Mouse (Mus musculus) forebrain, postnatal 0 days (tissue): ENCODE data around the gene Atxn2l. TPM values are rescaled to one million over a fixed set of nuclear protein-coding genes. Genes with fewer than 3 reads are reported as not detected.

Source experiments
- ATAC-seq: fragments of 200-750 bp; cut with Nextera tagmentation; 2 replicates; pipeline ENCODE4 v1.8.0; 2017; ENCODE audit warnings: mild to moderate bottlenecking, moderate library complexity
- DNase-seq: peaks from one replicate; pipeline ENCODE4 v3.0.0-alpha.2; 2015
- H3K27ac ChIP-seq: fragments of 300-500 bp; sonication (generic); 2 replicates; pipeline ENCODE4 v1.5.1; 2014; ENCODE audit warnings: low read depth, mild to moderate bottlenecking, antibody characterized with exemption, low read length, moderate library complexity, mixed read lengths
- H3K27me3 ChIP-seq: fragments of 300-500 bp; sonication (generic); 2 replicates; pipeline ENCODE4 v1.6.1; 2014; ENCODE audit warnings: mild to moderate bottlenecking, low read length, mixed read lengths; ENCODE audit not compliant: insufficient read depth
- H3K36me3 ChIP-seq: fragments of 300-500 bp; sonication (generic); 2 replicates; pipeline ENCODE4 v1.6.1; 2014; ENCODE audit warnings: mild to moderate bottlenecking, moderate library complexity; ENCODE audit not compliant: insufficient read depth
- H3K4me1 ChIP-seq: fragments of 300-500 bp; sonication (generic); 2 replicates; pipeline ENCODE4 v1.6.1; 2014; ENCODE audit warnings: antibody characterized with exemption; ENCODE audit not compliant: insufficient read depth
- H3K4me2 ChIP-seq: fragments of 300-500 bp; sonication (generic); 2 replicates; pipeline ENCODE4 v1.6.1; 2014; ENCODE audit warnings: low read depth, mild to moderate bottlenecking, moderate library complexity
- H3K4me3 ChIP-seq: fragments of 300-500 bp; sonication (generic); 2 replicates; pipeline ENCODE4 v1.5.1; 2014; ENCODE audit warnings: low read depth, low read length, mixed read lengths
- H3K9ac ChIP-seq: fragments of 300-500 bp; sonication (generic); 2 replicates; pipeline ENCODE4 v1.6.1; 2014; ENCODE audit warnings: mild to moderate bottlenecking
- H3K9me3 ChIP-seq: fragments of 300-500 bp; sonication (generic); 2 replicates; pipeline ENCODE4 v1.6.1; 2016; ENCODE audit warnings: low read length
- CTCF ChIP-seq: sonication (generic); IDR thresholded peaks from 2 replicates; pipeline ENCODE4 v1.5.1; 2016; ENCODE audit warnings: antibody characterized with exemption, control low read depth, low read depth
- whole genome bisulfite sequencing: fragments of 180-500 bp; shearing (Covaris S2); extraction: QIAGEN DNeasy Blood & Tissue Kit; methylation state at CpG from one replicate; pipeline ENCODE4 v1.1.7; 2014; 5-methylcytosine and 5-hydroxymethylcytosine counted together
- polyA plus RNA-seq: library from polyadenylated mRNA; unstranded; fragments of >200 nt; fragmentation: Nextera tagmentation; extraction: Ambion mirVana; gene quantifications from 2 replicates; pipeline ENCODE4 v1.2.1, GENCODE M21; 2015
- total RNA-seq: library from RNA; depleted of rRNA; stranded (reverse); fragments of >200 nt; gene quantifications from 2 replicates; pipeline ENCODE4 v1.2.3, GENCODE M21; 2014

Gene Atxn2l
- total and polyA plus RNA-seq, 2 experiments from 2014 or later: 56.8 to 89.0 TPM

GRCm38 (mm10) chr7:126467834-126468627, 35.2 kb downstream of the Atxn2l start:
- TF ChIP-seq CTCF: no peak
- no peak for DNase-seq

DNA sequence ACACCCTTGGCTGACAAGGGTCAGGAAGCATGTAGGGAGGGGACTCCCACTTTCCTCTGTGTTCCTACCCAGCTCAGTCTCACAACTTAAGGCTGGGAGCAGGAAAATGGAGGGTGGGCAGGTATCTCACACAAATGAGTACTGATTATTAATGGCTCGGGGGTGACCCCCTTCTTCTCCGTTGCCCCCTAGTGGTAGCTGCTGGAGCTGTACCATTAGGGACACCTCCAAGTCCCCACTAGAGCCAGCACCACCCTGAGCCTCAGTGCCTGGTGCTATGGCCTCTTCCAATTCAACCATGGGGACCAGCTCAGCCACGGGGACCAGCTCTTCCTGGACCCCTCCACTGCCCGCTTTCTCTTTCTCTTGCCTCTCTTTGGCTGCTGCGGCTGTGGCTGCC, 36.0 kb downstream of the Atxn2l start:
- H3K36me3 ChIP-seq: peaks cover 58% of the 10 kb centered on the region
- ATAC-seq (no peak), DNase-seq (no peak)
- no peaks in the 10 kb centered on the region for H3K27me3 ChIP-seq
- 68% methylated on average over 5 of the region's 5 CpGs for WGBS
- no peak overlapping the region for H3K4me2 ChIP-seq
- H3K9ac ChIP-seq: no peak overlapping the region
- H3K4me1 ChIP-seq: no peaks in the 10 kb centered on the region
- peak; percentile 59 for TF ChIP-seq CTCF
- H3K27ac ChIP-seq: no peak overlapping the region
- no peaks in the 10 kb centered on the region for H3K9me3 ChIP-seq
- H3K4me3 ChIP-seq: no peak overlapping the region

More at GRCm38 (mm10) chr7:126467834-126468627, 35.2 kb downstream of the Atxn2l start:
- peaks cover 64% of the 10 kb centered on the region for H3K36me3 ChIP-seq
- ATAC-seq: no peak; the same call in 1 of the 2 replicates
- 93% methylated on average over 18 of the region's 18 CpGs for WGBS
- H3K9ac ChIP-seq: no peak overlapping the region
- H3K4me2 ChIP-seq: no peak overlapping the region
- no peaks in the 10 kb centered on the region for H3K4me1 ChIP-seq
- no peaks in the 10 kb centered on the region for H3K9me3 ChIP-seq
- H3K27ac ChIP-seq: no peak overlapping the region
- H3K27me3 ChIP-seq: no peaks in the 10 kb centered on the region
- H3K4me3 ChIP-seq: no peak overlapping the region

DNA sequence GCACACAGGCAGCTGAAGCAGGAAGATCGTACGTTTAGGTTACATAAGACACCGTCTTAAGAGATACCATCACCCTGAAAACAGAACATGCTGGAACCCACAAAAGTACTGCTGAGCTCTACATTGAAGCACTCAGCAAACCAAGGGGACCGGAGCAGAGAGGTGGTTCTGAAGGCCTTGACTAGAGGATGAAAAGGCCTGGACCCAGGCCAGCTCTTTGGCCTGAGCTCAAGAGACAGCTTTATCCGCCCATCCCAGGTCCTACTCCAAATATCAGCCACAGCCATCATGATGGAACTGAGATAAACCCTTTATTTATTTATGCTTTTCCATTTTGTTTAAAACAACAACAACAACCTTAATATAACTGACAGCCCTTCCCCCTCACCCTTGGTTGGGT, 36.5 kb downstream of the Atxn2l start:
- no peak for ATAC-seq
- 86% methylated on average over 5 of the region's 5 CpGs for WGBS

GRCm38 (mm10) chr7:126466116-126466515, 37.1 kb downstream of the Atxn2l start:
- Histone ChIP-seq H3K4me2 (no peak overlapping the region), H3K27ac (no peak overlapping the region), H3K9ac (no peak overlapping the region), H3K4me3 (no peak overlapping the region), H3K27me3 (no peaks in the 10 kb centered on the region), H3K9me3 (no peaks in the 10 kb centered on the region), H3K4me1 (no peaks in the 10 kb centered on the region), H3K36me3 (peaks cover 47% of the 10 kb centered on the region)
- DNase-seq: no peak
- no peak for ATAC-seq
- WGBS: 73% methylated on average over 9 of the region's 9 CpGs
- no peak for TF ChIP-seq CTCF

More for the DNA sequence above, 36.5 kb downstream of the Atxn2l start:
- H3K4me1 ChIP-seq: no peaks in the 10 kb centered on the region
- peaks cover 53% of the 10 kb centered on the region for H3K36me3 ChIP-seq
- no peak for TF ChIP-seq CTCF
- H3K9ac ChIP-seq: no peak overlapping the region
- H3K27ac ChIP-seq: no peak overlapping the region
- no peak for DNase-seq
- no peaks in the 10 kb centered on the region for H3K9me3 ChIP-seq
- no peak overlapping the region for H3K4me3 ChIP-seq
- H3K27me3 ChIP-seq: no peaks in the 10 kb centered on the region
- H3K4me2 ChIP-seq: no peak overlapping the region

DNA sequence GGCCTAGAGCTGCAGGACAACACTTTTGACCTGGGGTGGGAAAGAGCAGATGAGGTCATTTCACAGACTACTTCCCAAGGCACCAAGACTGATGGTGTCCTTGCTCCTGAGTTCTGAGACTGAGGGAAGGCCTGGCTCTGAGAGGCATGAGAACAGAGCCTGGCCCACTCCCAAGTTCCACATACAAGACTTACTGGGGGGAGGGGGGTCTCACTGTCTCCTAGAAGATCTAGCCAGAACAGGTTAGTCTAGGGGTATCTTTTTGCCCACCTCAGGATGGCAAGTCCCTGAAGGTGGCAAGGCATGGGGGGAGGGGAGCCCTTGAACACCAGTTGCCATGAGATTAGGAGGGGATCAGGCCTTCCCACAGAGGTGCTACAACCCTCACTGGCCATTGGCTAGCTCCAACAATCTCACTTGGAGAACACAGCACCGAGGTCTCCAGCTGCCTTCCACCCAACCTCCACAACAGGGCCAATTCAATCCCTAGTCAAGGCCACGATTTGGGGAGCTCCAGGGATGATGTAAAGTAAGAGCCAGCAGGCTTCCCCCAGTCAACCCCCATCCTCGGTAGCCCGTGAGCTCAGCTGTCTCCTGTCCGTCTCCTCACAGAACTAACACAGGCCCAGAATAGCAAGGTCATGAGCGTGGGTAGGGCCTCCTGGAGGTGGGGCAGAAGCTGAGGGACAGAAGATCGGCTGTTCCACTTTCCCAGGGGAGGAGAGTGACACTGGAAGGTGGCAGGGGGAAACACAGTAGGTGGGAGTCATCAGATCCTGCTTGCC, 37.8 kb downstream of the Atxn2l start:
- no peak for TF ChIP-seq CTCF
- Histone ChIP-seq H3K9ac (no peak overlapping the region), H3K4me3 (no peak overlapping the region), H3K4me1 (no peaks in the 10 kb centered on the region), H3K4me2 (no peak overlapping the region), H3K27me3 (no peaks in the 10 kb centered on the region), H3K27ac (no peak overlapping the region), H3K36me3 (peaks cover 40% of the 10 kb centered on the region), H3K9me3 (no peaks in the 10 kb centered on the region)
- no peak for ATAC-seq
- WGBS: 56% methylated on average over 7 of the region's 7 CpGs
- no peak for DNase-seq

DNA sequence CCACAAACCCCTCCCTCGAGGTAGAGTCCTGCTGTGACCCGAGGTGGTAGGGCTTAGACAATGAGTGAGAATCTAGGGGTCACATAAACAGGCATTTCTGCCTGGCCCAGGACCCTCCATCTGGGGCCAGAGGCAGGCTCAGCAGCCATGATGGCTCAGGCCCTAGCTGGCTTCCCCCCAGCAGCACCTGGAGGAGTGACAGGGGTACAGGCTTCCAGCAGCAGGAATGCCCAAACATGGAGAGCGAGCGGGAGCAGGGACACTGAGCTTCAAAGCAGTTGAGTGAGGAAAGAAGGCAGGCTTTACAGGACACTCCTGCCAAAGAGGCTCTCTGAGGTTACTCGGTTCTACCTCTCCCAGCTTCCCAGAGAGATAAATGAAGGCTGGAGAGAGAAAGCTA, 38.4 kb downstream of the Atxn2l start:
- WGBS: 40% methylated on average over 5 of the region's 5 CpGs
- H3K9me3 ChIP-seq: no peaks in the 10 kb centered on the region
- H3K36me3 ChIP-seq: peaks cover 34% of the 10 kb centered on the region
- DNase-seq (no peak), ATAC-seq (no peak)
- TF ChIP-seq CTCF: no peak
- no peaks in the 10 kb centered on the region for H3K27me3 ChIP-seq
- H3K4me2 ChIP-seq: no peak overlapping the region
- no peak overlapping the region for H3K9ac ChIP-seq
- no peak overlapping the region for H3K4me3 ChIP-seq
- H3K4me1 ChIP-seq: no peaks in the 10 kb centered on the region
- no peak overlapping the region for H3K27ac ChIP-seq

GRCm38 (mm10) chr7:126464121-126464520, 39.1 kb downstream of the Atxn2l start:
- Histone ChIP-seq H3K27me3 (no peaks in the 10 kb centered on the region), H3K4me1 (no peaks in the 10 kb centered on the region), H3K36me3 (peaks cover 27% of the 10 kb centered on the region), H3K4me2 (no peak overlapping the region), H3K27ac (no peak overlapping the region), H3K9me3 (no peaks in the 10 kb centered on the region), H3K4me3 (no peak overlapping the region), H3K9ac (no peak overlapping the region)
- ATAC-seq: no peak
- no peak for DNase-seq
- whole genome bisulfite sequencing: 55% methylated on average over 4 of the region's 4 CpGs
- TF ChIP-seq CTCF: no peak
